Mouse (Mus musculus) ES-Bruce4 (cell line): ENCODE data around the gene Vmn2r-ps130. TPM values are rescaled to one million over a fixed set of nuclear protein-coding genes. Genes with fewer than 3 reads are reported as not detected.
"Not testable (repeated sequence)": the region's sequence is repeated elsewhere in the genome, so short reads cannot be mapped to it uniquely, and the experiment has no call there.

Experiments used
- H3K27ac ChIP-seq: 2 replicates; pipeline ENCODE4 v1.5.1; 2012; ENCODE audit warnings: low read length, inconsistent platforms; ENCODE audit not compliant: insufficient read depth
- H3K27me3 ChIP-seq: 2 replicates; pipeline ENCODE4 v1.6.1; 2012; ENCODE audit warnings: mild to moderate bottlenecking, low read length, inconsistent platforms; ENCODE audit not compliant: control insufficient read depth, poor library complexity, insufficient read depth, severe bottlenecking
- H3K36me3 ChIP-seq: 2 replicates; pipeline ENCODE4 v1.6.1; 2012; ENCODE audit warnings: inconsistent platforms, mild to moderate bottlenecking, low read length, moderate library complexity; ENCODE audit not compliant: control insufficient read depth, poor library complexity, insufficient read depth, severe bottlenecking
- H3K4me1 ChIP-seq: one replicate; pipeline ENCODE4 v1.8.1; 2011; ENCODE audit warnings: low read length; ENCODE audit not compliant: control insufficient read depth, insufficient read depth
- H3K4me3 ChIP-seq: 2 replicates; pipeline ENCODE4 v1.5.1; 2011; ENCODE audit warnings: low read depth, mild to moderate bottlenecking, low read length
- H3K9ac ChIP-seq: 2 replicates; pipeline ENCODE4 v1.6.1; 2012; ENCODE audit warnings: low read depth, mild to moderate bottlenecking, inconsistent platforms; ENCODE audit not compliant: poor library complexity, severe bottlenecking
- H3K9me3 ChIP-seq: replicated peaks from 2 replicates; pipeline ENCODE4 v1.6.1; 2012; ENCODE audit warnings: mild to moderate bottlenecking, low read length, inconsistent platforms; ENCODE audit not compliant: control insufficient read depth, poor library complexity, insufficient read depth, severe bottlenecking
- polyA plus RNA-seq: library from polyadenylated mRNA; stranded (reverse); fragments of >200 nt; gene quantifications from 2 replicates; pipeline ENCODE4 v1.2.4, GENCODE M21; 2011; ENCODE audit warnings: low read depth; ENCODE audit not compliant: missing spikeins, insufficient read depth, insufficient read length

Vmn2r-ps130 gene
- not detected in 2 replicates for polyA plus RNA-seq

DNA sequence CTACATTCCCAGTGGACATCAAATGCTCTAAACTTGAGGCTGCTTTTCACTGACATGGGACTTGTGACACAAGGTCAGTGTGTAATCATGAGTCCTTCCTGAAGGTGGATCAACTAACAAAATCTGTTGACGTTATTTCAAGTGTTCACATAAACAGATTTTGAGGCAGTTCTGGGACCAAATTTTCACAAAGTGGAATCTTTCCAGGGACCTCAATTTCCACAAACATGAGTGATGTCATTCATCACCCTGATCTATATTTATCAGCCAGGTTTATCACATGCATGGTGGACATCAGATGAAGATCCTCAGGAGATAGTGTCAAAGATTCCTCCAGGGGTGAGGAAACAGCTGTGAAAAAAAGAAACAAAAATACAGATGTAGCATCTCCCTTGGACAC, at the start of gene Vmn2r-ps130:
Gene Vmn2r-ps130 (plus strand): TSS at position 301 of the 400 bp plus-strand sequence.
- H3K4me1 ChIP-seq, H3K4me3 ChIP-seq, H3K9me3 ChIP-seq, H3K27me3 ChIP-seq, H3K27ac ChIP-seq, H3K36me3 ChIP-seq, H3K9ac ChIP-seq: not testable (repeated sequence)

Other genes with a start within 250 kb of the Vmn2r-ps130 start
- gene Zfp945, start 194.0 kb upstream of the Vmn2r-ps130 start, polyA plus RNA-seq = 16.9 and 18.1 TPM in 2 replicates
- gene Vmn2r113, start 118.2 kb upstream of the Vmn2r-ps130 start, polyA plus RNA-seq = not detected in 2 replicates
- gene Zfp40, start 132.1 kb downstream of the Vmn2r-ps130 start, polyA plus RNA-seq = 5.7 and 6.7 TPM in 2 replicates